Comparison of ENCODE assay signal across 15 mouse cellular contexts in genomic region chr16:24476911-24477401, GRCm38 (mm10).
A peak's percentile ranks its signal among the peaks of the same experiment; 100 is the strongest.
DNase-seq lines count a peak whose midpoint lies in the region; ATAC-seq and TF ChIP-seq lines count a peak whose summit lies in the region.
"Had no signal": no experiment of that assay in that cellular context is flagged by ENCODE, and none has a peak within 500 bp of the region (broad histone marks: within the 10 kb centered on the region; RNA-seq: fewer than 3 reads in every experiment).

No protein-coding gene starts in this region.

- no peak for TF ChIP-seq CTCF in midbrain, postnatal 0 days (IDR thresholded peaks at IDR 0.05)
- TF ChIP-seq CTCF in kidney, postnatal 0 days (IDR thresholded peaks at IDR 0.05; ENCODE audit: low read depth) = no peak

- no peak for ATAC-seq in heart, embryonic 13.5 days (ENCODE audit: extremely low read depth, insufficient number of reproducible peaks, low FRiP score, low TSS enrichment)
- ATAC-seq in midbrain, embryonic 16.5 days = 0 out of 2 replicates have a peak, but pooled peaks have one; percentile 58
- no peak for ATAC-seq in midbrain, postnatal 0 days (ENCODE audit: low FRiP score)
- ATAC-seq in kidney, postnatal 0 days (replicated peaks; ENCODE audit: low FRiP score, low read depth) = no peak; the same call in 1 of the 2 replicates
- no peak for ATAC-seq in forebrain, embryonic 14.5 days
- no peak for ATAC-seq in cerebellum, adult (ENCODE audit: insufficient number of reproducible peaks, low FRiP score, low TSS enrichment)
- ATAC-seq: CD4-positive, CD25-positive, alpha-beta regulatory T cell, adult 4 months; forebrain, embryonic 15.5 days; midbrain, embryonic 13.5 days had no signal

- H3K4me3 ChIP-seq in heart, embryonic 13.5 days = no peak overlapping the region
- H3K4me3 ChIP-seq in midbrain, embryonic 16.5 days (ENCODE audit: low read depth, low read length) = no peak overlapping the region
- no peak overlapping the region for H3K4me3 ChIP-seq in midbrain, postnatal 0 days (ENCODE audit: low read depth, low read length)
- H3K4me3 ChIP-seq in kidney, postnatal 0 days (replicated peaks; ENCODE audit: low read depth, low read length) = no peak overlapping the region
- no peak overlapping the region for H3K4me3 ChIP-seq in forebrain, embryonic 14.5 days (ENCODE audit: low read depth, low read length)
- H3K4me3 ChIP-seq: forebrain, embryonic 15.5 days; midbrain, embryonic 13.5 days had no signal

- no peak for DNase-seq in heart, postnatal 14 days
- DNase-seq in midbrain, postnatal 0 days (ENCODE audit: low spot score) = no peak
- peak; percentile 61 for DNase-seq in kidney, postnatal 0 days (ENCODE audit: low spot score)
- DNase-seq in forebrain, embryonic 14.5 days (ENCODE audit: low spot score) = no peak
- DNase-seq in thymus, postnatal 25 days = no peak
- DNase-seq: adrenal gland, postnatal 14 days; cerebellum, adult 11 months; lung, adult 2 months; right cerebral cortex, postnatal 4 days had no signal

- peaks cover 13% of the 10 kb centered on the region for H3K36me3 ChIP-seq in heart, embryonic 13.5 days
- no peaks in the 10 kb centered on the region for H3K36me3 ChIP-seq in midbrain, embryonic 16.5 days (ENCODE audit: control insufficient read depth, insufficient read depth, low read length)
- H3K36me3 ChIP-seq in midbrain, postnatal 0 days (ENCODE audit: insufficient read depth, low read length) = no peaks in the 10 kb centered on the region
- H3K36me3 ChIP-seq in kidney, postnatal 0 days (ENCODE audit: insufficient read depth, low read length) = no peaks in the 10 kb centered on the region
- H3K36me3 ChIP-seq in forebrain, embryonic 14.5 days (ENCODE audit: control insufficient read depth, insufficient read depth, low read length) = no peaks in the 10 kb centered on the region
- H3K36me3 ChIP-seq: forebrain, embryonic 15.5 days; midbrain, embryonic 13.5 days had no signal

- H3K9me3 ChIP-seq in heart, embryonic 13.5 days = no peaks in the 10 kb centered on the region
- H3K9me3 ChIP-seq in midbrain, embryonic 16.5 days (replicated peaks; ENCODE audit: control insufficient read depth, low read length, poor library complexity, severe bottlenecking) = no peaks in the 10 kb centered on the region
- H3K9me3 ChIP-seq in midbrain, postnatal 0 days (ENCODE audit: low read length) = no peaks in the 10 kb centered on the region
- no peaks in the 10 kb centered on the region for H3K9me3 ChIP-seq in kidney, postnatal 0 days (replicated peaks; ENCODE audit: low read length)
- no peaks in the 10 kb centered on the region for H3K9me3 ChIP-seq in forebrain, embryonic 14.5 days (replicated peaks; ENCODE audit: control insufficient read depth, low read length)
- H3K9me3 ChIP-seq: forebrain, embryonic 15.5 days; midbrain, embryonic 13.5 days had no signal

- H3K27ac ChIP-seq in heart, embryonic 13.5 days (replicated peaks) = peak overlapping the region; percentile 21; the same call in 1 of the 2 replicates
- no peak overlapping the region for H3K27ac ChIP-seq in midbrain, embryonic 16.5 days (ENCODE audit: low read length)
- H3K27ac ChIP-seq in midbrain, postnatal 0 days (ENCODE audit: low read depth, low read length) = no peak overlapping the region
- no peak overlapping the region; the same call in 1 of the 2 replicates for H3K27ac ChIP-seq in kidney, postnatal 0 days
- H3K27ac ChIP-seq in forebrain, embryonic 14.5 days (ENCODE audit: low read depth, low read length) = no peak overlapping the region
- H3K27ac ChIP-seq: forebrain, embryonic 15.5 days; midbrain, embryonic 13.5 days had no signal

- WGBS in heart, embryonic 13.5 days = 19% methylated on average over 3 of the region's 3 CpGs
- WGBS in midbrain, embryonic 16.5 days = 47% methylated on average over 3 of the region's 3 CpGs
- 57% methylated on average over 3 of the region's 3 CpGs for WGBS in midbrain, postnatal 0 days
- 20% methylated on average over 3 of the region's 3 CpGs for WGBS in kidney, postnatal 0 days
- WGBS in forebrain, embryonic 14.5 days = 66% methylated on average over 3 of the region's 3 CpGs

- intact Hi-C loops in heart, postnatal 14 days (cut with DNase I) = no loop called here

- no peaks in the 10 kb centered on the region for H3K27me3 ChIP-seq in heart, embryonic 13.5 days (replicated peaks)
- no peaks in the 10 kb centered on the region for H3K27me3 ChIP-seq in midbrain, embryonic 16.5 days (ENCODE audit: control insufficient read depth, insufficient read depth, low read depth, low read length)
- H3K27me3 ChIP-seq in midbrain, postnatal 0 days (ENCODE audit: insufficient read depth, low read length) = no peaks in the 10 kb centered on the region
- no peaks in the 10 kb centered on the region for H3K27me3 ChIP-seq in kidney, postnatal 0 days (ENCODE audit: insufficient read depth, low read length)
- no peaks in the 10 kb centered on the region for H3K27me3 ChIP-seq in forebrain, embryonic 14.5 days (replicated peaks; ENCODE audit: control insufficient read depth, insufficient read depth, low read length)
- H3K27me3 ChIP-seq: forebrain, embryonic 15.5 days; midbrain, embryonic 13.5 days had no signal

- peaks cover 54% of the 10 kb centered on the region for H3K4me1 ChIP-seq in heart, embryonic 13.5 days
- H3K4me1 ChIP-seq in midbrain, embryonic 16.5 days (ENCODE audit: control insufficient read depth, insufficient read depth, low read length) = no peaks in the 10 kb centered on the region
- no peaks in the 10 kb centered on the region for H3K4me1 ChIP-seq in midbrain, postnatal 0 days (ENCODE audit: insufficient read depth, low read length)
- peaks cover 31% of the 10 kb centered on the region for H3K4me1 ChIP-seq in kidney, postnatal 0 days (replicated peaks; ENCODE audit: insufficient read depth, low read length)
- H3K4me1 ChIP-seq in forebrain, embryonic 14.5 days (ENCODE audit: control insufficient read depth, insufficient read depth, low read length) = no peaks in the 10 kb centered on the region

- no peak overlapping the region for H3K4me2 ChIP-seq in heart, embryonic 13.5 days
- no peak overlapping the region for H3K4me2 ChIP-seq in midbrain, embryonic 16.5 days (ENCODE audit: low read length)
- H3K4me2 ChIP-seq in midbrain, postnatal 0 days (ENCODE audit: low read depth, low read length, poor library complexity, severe bottlenecking) = no peak overlapping the region
- H3K4me2 ChIP-seq in kidney, postnatal 0 days (ENCODE audit: low read length) = 0 out of 2 replicates have a peak overlapping the region, but pooled peaks have one; percentile 13
- H3K4me2 ChIP-seq in forebrain, embryonic 14.5 days (ENCODE audit: low read length) = no peak overlapping the region
- H3K4me2 ChIP-seq: forebrain, embryonic 15.5 days; midbrain, embryonic 13.5 days had no signal

- no peak overlapping the region for H3K9ac ChIP-seq in heart, embryonic 13.5 days
- no peak overlapping the region for H3K9ac ChIP-seq in midbrain, embryonic 16.5 days (ENCODE audit: low read depth, low read length)
- no peak overlapping the region for H3K9ac ChIP-seq in midbrain, postnatal 0 days (replicated peaks; ENCODE audit: low read length, poor library complexity, severe bottlenecking)
- H3K9ac ChIP-seq in kidney, postnatal 0 days (ENCODE audit: low read depth, low read length) = no peak overlapping the region
- no peak overlapping the region for H3K9ac ChIP-seq in forebrain, embryonic 14.5 days (ENCODE audit: low read length)
- H3K9ac ChIP-seq: forebrain, embryonic 15.5 days; midbrain, embryonic 13.5 days had no signal
